Mouse (Mus musculus): ENCODE results near the gene Tnnt3.

DNA sequence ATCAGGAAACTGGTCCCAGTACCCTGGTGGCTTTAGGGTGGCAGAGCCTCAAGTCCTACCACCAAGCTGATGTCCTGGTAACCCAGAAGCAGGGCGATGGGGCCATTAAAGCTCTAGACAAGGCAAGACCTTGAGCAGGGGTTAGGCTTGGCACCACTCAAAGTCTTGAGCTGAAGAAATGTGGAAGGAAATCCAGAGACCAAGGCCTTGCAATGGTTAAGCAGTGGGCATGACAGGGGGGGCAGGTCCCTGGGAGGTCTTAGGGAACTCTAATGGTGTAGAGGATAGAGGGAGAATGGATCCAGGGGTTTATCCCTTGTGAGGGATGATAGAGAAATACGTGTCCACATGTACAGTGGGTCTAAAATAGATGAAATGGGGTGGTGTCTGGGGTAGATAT, 25.2 kb upstream of the Tnnt3 start:
- no peak for TF ChIP-seq GATA1 (IDR thresholded peaks at IDR 0.05; ENCODE audit: low read depth, low read length)
- TF ChIP-seq POLR2A (IDR thresholded peaks at IDR 0.05; ENCODE audit: control insufficient read depth in 1 of 2, insufficient read depth in 1 of 2, low read depth in 1 of 2, low read length in 2 of 2, poor library complexity in 1 of 2) = no peak
- TF ChIP-seq TBP (IDR thresholded peaks at IDR 0.05; ENCODE audit: low read depth, low read length) = no peak
- TF ChIP-seq CTCF (IDR thresholded peaks at IDR 0.05 in 2 of 3, conservative IDR thresholded peaks at IDR 0.05 in 1 of 3; ENCODE audit: control insufficient read depth in 1 of 3, insufficient read depth in 1 of 3, low read depth in 2 of 3, low read length in 3 of 3, poor library complexity in 1 of 3, severe bottlenecking in 1 of 3) = no peak
- TF ChIP-seq TCF12 (IDR thresholded peaks at IDR 0.05; ENCODE audit: low read depth, low read length) = no peak
- TF ChIP-seq EP300 (IDR thresholded peaks at IDR 0.05; ENCODE audit: low read depth in 1 of 2, low read length in 2 of 2) = no peak
